Mouse (Mus musculus) CD8-positive naive resting alpha-beta T cell, adult 2 months (primary cell): ENCODE data around the gene Dock8.
"Not testable (repeated sequence)": the region's sequence is repeated elsewhere in the genome, so short reads cannot be mapped to it uniquely, and the experiment has no call there.

ENCODE experiments used
- DNase-seq, 2 experiments: peaks; one replicate each; pipeline ENCODE4 v3.0.0; 2022; ENCODE audit warnings: low read depth in 2 of 2, low spot score in 2 of 2

Dock8 gene

DNA sequence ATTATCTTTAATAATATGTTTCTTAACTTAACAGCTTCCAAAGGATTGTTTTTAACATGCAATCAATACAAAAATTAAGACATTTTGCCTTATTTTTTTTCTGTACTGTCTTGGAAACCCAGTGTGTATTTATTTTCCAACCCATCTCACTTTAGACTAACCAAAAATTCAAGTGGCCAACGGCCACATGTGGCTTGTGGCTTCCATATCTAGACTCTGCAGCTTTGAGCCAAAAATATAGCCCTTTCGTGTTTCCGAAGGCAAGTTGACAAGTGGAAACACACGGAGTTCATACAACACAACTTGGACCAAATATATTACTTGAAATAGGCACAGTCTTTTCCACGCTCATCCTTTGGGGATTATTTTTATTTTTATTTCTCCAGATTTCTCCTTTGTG is 773 bp upstream of the Dock8 start:
- no peak for DNase-seq

DNA sequence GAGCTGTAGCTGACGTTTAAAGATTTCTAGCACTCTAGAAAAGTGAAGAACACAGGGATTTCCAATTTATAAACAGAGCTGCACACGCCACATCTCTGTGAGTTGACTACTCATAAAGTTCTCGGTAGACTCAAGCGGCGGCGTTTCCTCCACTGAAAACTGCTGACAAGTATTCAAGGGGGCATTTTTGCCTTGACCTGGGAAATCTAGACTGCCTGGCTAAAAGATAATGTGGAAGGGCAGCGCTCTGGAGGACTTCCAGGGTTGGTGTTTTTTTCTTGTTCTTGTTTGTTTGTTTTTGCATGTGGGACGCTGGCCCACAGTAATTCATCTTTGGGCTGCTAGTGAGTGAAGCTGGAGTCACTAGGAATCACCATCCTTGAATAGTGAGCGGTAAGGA is 819 bp downstream of the Dock8 start:
- DNase-seq: no peak

DNA sequence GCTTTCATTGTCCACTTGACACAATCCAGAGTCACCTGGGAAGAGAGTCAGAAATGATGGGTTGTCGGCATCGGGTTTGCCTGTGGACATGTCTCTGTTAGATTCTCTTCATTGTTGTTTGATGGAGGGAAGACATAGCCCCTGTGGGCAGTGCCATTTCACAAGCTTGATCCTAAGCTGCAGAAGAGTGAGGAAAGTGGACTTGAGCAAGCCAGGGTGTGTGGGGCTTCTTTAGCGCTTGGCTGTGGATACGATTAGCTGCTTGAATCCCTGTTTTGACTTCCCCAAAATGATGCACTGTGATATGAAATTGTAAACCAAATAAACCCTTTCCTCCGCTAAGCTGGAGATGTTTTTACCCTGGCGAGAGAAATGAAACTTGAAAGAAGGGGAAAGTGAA is 2.7 kb downstream of the Dock8 start:
- no peak for DNase-seq

DNA sequence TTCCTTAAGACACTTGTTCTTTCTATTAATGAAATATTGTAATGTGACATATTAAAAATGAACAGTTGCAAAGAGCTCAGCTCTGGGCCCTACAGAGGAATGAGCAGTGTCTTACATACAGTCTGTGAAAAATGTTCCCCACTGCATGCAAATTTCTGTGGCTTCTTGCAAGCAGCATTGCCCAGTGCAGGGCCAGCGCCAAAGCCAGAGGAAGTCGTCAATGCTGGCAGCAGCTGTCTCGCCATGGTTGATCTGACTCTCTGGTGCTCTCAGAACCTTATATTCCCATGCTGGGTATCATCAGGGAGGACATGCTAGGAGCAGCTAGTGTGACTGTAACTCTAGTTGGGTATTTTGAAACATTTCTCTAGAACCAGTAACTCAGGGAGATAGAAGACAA is 3.5 kb downstream of the Dock8 start:
- no peak for DNase-seq

DNA sequence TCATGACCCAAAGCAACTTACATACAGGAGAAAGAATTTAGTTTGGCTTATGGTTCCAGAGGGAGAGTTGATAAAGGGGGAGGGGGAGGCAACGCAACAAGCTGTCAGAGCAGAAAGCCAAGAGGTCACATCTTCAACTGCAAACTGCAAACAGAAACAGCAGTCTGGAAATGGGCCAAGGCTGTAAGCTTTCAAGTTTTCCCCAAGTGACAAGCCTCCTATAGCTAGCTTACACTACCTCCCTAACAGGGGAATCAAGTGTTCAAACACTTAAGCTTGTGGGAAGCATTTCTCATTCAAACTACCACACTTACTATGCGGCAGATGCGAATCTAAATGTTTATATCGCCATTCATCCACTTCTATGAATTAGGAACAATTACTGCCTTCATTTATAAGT is 4.5 kb downstream of the Dock8 start:
- no peak for DNase-seq

DNA sequence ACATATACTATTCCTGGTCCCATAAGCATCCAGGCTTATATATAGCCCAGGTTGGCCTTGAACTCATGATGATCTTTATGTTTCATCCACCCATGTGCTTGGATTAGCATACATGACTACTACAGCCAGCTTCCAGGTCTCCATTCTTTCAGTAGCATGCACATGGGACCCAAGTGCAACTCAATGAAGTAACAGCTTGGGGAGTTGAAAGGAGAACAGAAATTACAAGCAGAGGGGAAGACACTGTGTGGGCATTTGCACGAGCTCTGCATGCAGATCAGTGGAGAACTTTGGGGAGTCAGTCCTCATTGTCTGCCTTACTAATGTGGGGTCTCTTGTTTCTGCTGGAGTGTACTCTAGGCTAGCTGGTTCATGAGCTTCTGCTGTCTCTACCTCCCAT is 7.4 kb downstream of the Dock8 start:
- DNase-seq: no peak

DNA sequence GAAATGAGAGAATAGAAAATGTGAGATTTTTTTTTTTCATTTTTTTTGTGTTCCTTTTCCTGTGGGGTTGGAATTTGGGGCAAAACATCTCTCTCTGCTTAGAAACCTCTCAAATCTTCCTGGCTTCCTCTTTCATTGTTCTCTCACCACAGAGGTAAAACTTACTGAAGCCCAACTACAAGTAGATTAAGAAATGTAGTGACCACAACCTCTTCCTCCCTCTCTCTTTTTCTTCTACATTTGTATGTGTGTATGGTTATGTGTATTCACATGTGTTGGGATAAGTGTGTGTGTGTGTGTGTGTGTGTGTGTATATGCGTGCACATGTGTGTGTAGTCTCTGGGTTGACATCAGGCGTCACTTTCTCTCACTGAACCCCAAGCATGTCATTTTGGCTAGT is 9.2 kb downstream of the Dock8 start:
- DNase-seq: no peak

DNA sequence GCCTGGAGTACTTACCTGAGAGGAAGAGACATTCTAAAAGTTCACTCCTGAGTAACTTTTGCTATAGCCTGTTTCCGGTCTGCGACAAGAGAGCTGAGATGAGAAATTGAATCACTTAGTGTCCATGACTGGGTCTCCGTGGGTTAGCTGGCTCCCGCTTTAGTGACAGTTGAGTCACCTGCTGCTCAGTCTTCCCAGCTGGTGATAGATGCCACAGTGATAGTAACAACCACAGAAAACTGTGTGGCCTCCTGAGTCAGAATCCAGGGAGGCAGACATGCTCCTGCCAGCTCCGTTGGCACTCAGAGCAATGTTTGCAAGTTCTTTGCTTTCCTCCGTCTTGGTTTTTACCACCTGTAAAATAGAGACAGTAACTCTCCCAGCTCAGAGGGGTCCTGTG is 23.4 kb downstream of the Dock8 start:
- no peak for DNase-seq

DNA sequence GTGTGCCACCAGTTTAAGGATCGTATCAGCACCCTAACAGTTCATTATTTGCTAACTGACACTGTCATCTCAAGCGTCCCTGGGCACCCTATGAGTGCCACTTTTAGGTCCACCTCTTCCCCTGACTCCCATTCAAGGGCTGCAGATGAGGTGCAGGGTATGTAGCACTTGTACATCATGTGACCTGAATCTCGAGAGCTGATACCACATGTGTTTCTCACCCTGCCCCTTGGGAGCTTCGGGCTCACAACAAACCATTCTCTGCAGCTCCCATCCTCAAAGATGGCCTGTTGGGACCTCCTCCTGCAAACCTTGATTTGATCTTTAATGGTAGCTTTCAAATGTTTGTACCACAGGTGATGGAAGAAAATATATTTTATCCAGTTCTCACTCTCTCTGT is 32.4 kb downstream of the Dock8 start:
- DNase-seq: no peak

DNA sequence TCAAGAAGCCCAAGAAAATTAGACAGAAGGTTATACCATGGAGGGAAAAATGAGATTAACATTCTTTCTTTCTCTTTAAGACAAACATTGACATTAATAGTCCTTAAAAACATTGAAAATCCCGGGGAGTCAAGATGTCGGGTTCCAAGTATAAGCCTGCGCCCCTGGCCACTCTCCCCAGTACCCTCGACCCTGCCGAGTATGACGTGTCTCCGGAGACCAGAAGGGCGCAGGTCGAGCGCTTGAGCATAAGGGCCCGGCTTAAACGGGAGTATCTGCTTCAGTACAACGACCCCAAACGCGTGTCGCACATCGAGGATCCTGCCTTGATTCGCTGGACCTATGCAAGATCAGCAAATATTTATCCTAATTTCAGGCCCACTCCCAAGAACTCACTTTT is 33.7 kb downstream of the Dock8 start:
- not testable (repeated sequence) for DNase-seq

DNA sequence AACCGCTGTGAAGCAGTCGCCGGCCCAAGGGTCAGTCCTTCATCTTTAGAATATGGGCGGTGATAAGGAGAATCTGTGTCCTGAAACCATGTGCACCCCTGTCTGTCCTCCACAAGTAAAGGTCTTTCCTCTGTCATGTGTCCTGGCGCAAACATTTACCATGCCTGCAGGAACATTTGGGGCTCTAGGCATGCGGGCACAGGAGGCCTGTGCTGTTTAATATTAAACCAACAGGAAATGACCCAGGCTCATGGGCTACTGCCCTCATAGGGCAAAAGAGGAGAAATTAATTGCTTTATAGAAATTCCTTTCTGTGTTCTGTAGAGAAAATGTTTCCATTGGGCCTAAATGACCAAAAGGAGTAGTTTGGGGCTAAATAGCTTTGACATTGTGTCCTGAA is 36.5 kb downstream of the Dock8 start:
- DNase-seq: no peak

DNA sequence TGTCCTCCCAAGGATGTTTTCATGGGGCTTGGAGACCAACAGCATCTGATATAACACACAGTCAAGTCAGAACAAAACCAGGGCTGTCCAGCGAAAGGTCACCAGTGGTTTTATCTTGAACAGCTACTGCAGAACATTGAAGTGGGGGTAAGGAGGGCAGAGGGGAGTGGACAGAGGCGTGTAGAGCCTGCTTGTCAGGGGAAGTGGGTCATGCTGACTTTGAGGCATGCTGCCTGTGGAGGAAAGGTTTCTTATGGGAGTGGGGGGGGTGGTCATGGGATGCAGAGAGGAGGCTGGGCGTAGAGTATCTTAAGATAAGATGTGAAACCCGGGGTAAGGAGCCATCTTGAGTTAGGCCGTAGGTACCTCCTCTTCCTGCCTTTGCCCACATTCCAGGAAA is 37.5 kb downstream of the Dock8 start:
- no peak for DNase-seq

DNA sequence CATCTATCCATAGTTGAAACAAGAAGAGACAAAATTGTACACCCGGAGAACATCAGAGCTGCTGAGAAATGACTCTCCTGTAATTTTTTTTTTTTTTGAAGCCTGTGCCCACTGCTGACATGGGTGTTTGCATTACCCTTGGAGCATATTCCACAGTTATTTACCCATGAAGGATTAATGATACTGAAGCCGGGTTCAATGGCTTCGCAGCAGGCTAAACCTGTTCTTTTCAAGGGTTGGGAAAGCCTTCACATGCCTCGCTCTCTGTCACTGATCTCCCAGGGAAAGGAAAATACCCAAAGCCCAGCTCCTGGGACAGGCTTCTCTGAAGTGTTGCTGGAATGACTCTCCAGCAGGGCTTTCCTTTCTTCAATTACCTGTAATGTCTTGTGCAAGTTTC is 37.9 kb downstream of the Dock8 start:
- no peak for DNase-seq

DNA sequence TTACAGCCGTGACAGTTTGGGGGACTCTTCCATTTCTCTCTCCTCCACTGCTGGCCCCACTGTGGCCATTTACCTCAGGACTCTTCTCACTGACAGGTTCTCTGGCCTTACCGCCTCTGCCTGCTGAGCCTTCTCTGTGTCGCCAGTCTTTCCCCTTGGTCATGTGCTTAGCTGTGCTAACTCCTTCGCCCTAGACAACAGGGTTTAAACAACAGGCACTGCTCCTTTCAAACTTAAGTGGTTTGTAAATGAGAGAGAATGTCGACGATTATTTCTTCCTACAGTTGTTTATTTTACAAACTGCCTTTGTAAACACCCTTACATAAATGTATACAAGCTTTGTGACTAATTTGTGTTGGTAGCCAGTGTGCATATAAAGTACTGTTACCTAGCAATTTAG is 39.0 kb downstream of the Dock8 start:
- no peak for DNase-seq

DNA sequence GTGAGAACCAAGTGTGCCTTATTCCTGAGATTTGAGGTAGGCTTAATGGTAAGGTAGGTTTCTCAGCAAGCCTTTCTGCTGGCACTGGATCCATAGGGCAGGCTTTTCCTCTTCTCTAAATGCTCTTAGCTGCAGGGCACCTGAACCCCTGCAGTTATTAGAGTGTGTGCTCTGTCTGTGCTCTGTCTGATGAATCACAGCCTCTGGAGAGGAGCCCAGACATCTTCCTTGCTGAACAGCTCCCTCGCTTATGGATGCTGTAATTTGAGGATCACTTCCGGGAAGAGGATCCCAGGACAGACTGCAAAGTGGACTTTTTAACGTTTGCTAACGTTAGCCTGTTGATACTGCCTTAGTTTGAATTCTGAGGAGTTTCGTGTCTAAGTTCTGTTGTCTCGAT is 41.9 kb downstream of the Dock8 start:
- no peak for DNase-seq

DNA sequence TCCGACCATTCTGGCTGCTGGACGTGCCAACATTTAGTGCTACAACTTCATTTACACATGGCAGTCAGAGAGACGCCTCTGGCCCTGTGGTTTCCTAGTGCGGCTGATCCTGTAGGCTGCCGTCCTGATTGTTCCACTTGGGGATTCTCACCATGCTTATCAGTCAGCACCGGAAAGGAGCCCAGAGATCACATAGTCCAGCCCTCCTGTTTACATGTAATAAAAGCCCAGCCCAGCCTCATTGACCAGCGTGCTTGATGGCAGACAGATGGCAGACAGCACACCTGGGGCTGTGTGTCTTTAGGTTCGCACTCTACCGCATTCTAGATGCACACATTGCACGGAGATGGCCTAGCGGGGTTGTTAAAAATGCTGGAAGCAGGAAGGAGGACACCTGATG is 43.6 kb downstream of the Dock8 start:
- no peak for DNase-seq

DNA sequence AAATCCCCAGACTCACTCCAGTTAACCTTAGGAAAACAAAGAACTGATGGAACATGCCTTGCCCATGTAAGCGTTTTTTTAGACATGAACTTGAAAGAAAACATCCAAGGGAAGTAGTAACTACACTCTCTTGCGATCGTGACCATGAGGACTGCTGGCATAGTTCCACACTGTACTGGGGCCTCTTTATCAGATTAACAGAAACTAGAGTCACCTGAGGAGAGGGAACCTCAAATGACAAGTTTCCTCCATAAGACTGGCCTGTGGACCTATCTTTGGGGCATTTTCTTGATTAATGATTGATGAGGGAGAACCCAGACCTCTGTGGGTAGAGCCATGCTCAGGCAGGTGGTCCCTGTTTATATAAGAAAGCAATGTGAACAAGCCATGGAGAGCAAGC is 44.7 kb downstream of the Dock8 start:
- DNase-seq: no peak

DNA sequence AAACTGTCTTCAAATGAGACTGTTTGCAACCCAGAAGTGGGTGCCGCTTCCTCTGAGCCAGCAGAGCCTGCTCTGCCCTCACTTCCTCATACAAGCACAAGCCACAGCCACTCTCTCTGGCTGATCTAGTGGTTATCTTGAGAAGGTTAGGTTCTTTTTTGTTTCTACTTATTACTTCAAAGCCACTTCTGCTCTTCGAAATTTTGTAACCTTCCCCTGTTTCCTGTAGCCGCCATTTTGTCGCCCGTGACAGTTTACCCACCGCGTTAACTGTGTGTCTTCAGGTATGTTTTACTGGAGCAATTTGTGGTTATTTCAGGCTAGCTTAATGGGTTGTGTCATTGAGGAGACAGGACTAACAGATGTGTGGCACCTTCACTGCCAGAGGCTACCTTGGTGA is 53.0 kb downstream of the Dock8 start:
- DNase-seq: peak; percentile 73 to 76

DNA sequence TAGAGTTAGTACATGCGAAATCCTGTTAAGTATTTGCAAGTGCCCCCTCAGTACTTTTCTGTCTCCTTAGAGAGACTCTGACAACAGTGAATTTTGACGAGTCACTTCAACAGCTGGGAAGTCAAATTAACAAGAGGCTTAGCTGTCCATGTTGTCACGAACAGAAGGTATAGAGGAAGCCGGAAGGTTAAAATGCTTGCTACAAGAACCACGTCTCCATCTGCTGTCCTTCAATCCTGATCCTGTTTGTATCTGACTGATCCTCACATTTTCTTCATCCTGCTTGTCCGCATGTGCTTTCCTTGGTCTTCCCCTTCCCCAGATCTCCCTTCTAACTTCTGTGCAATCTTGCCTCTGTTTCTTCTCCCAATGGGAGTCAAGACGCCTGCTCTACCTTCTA is 53.8 kb downstream of the Dock8 start:
- no peak for DNase-seq

DNA sequence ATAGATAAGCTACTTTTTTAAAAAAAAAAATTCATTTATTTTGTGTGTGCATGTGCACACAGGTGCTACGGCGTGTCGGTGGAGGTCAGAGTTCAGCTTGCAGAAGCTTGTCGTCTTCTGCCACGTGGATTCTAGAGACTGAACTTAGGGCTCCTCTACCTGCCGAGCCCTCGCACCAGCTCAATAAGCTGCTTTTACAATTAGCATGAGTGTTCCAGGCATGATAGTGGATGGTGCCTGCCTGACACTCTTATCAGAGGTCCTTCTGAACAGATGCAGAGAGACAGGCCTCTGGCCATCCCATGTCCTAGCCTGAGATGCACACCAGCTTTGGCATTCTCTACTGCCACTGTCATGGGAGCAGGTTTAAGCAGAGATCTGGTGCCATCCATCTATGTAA is 55.7 kb downstream of the Dock8 start:
- DNase-seq: no peak

DNA sequence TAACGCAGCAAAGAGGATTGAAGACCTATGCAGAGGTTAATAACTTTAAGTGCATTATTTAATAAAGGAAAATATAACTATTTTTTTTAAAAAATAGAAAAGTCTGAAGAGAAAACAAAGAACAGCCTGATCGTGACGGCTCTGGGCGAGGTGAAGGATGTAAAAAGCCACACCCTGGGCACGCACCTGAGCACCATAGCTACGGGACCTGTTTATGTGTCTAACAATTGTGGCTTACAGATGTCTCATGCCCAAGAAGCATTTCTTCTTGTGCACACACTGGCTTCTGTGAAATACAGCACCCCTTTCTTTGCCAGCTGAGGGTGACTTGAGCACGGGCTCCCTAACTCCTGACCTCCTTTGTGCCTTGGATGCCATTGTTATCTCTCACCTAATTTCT is 56.2 kb downstream of the Dock8 start:
- DNase-seq: no peak

DNA sequence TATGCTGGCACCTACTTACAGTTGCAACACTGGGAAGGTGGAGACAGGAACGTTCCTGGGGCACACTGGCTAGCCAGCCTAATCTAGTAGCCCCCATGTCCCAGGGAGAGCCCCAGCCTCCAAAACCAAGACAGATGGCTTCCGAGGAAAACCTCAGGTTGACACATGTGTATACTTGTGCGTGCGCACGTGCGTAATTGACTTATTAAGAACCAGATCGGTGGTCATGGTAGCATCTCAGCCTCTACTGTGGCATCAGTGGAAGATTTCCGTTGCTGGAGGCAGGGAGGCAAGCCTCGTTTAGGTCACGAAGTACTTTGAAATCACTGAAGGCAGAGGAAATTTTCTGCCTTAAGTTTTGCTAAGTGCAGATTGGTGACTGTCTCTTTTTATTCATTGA is 56.9 kb downstream of the Dock8 start:
- no peak for DNase-seq

DNA sequence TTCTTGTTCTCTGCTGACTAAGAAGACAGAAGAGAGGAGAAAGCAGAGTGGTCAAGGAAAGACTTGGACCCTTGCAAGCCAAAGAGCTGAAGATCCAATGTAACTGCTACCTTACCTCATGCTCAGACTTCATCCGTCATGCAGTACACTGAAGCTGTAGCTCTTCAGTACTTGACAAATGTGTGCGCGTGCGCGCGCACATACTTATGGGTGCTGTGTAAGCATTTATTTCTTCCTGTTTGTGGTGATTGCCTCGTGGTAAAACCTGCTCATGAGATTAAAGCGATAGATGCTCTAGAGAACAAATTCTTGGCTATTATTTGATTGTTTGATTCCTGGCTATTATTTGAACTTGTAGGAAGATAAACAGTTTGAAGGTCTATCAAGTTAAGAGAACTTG is 58.5 kb downstream of the Dock8 start:
- DNase-seq: no peak

DNA sequence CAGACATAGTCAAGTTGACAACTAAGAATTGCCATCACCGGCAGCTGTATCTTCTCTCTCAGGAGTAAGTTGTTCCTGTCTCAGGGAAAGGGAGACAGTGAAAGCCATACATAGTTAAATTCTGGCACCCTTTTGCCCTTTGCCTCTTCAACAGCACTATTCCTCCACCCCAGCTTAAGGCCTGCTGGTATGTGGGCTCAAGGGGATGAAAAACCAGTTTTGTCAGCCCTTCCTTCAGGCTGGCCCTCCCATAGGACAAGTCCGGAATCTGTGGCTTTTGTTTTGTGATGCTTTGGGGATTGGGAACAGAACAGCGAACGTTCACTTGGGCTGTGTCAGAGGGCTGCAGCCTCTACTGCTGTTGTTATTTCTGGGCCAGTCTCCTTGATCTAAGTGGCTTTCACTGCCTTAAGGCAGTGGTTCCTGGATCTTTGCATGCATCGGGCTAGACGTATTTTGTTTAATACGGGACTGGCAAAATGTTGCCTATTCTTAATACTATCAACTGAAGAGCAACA is 60.6 kb downstream of the Dock8 start:
- DNase-seq: no peak
